Mouse (Mus musculus): ENCODE measurements around the gene Cda.

Gene Cda

GRCm38 (mm10) chr4:138366561-138366960 lies 1.2 kb downstream of the Cda start:
- DNase-seq = peak; percentile 71 to 85

GRCm38 (mm10) chr4:138363511-138363910 lies 4.3 kb downstream of the Cda start:
- no peak for DNase-seq

- DNase-seq = peak; percentile 47 to 58
These were observed 4.9 kb downstream of the Cda start for GRCm38 (mm10) chr4:138362883-138363282.

- DNase-seq = no peak
These were observed 6.4 kb downstream of the Cda start for GRCm38 (mm10) chr4:138361370-138361821.

- DNase-seq = peak in 1 of 2 experiments; percentile 55
These were observed 9.6 kb downstream of the Cda start for GRCm38 (mm10) chr4:138358176-138358575.

GRCm38 (mm10) chr4:138356551-138356950 lies 11.2 kb downstream of the Cda start:
- no peak for DNase-seq

GRCm38 (mm10) chr4:138356141-138356540 lies 11.7 kb downstream of the Cda start:
- DNase-seq = peak in 1 of 2 experiments; percentile 50

GRCm38 (mm10) chr4:138355496-138355895 lies 12.3 kb downstream of the Cda start:
- DNase-seq = no peak

GRCm38 (mm10) chr4:138353438-138354171 lies 14.2 kb downstream of the Cda start:
- peak; percentile 75 to 78 for DNase-seq

- DNase-seq = no peak
These were observed 15.1 kb downstream of the Cda start for GRCm38 (mm10) chr4:138352692-138353091.

- no peak for DNase-seq
These were observed 16.0 kb downstream of the Cda start for GRCm38 (mm10) chr4:138351821-138352220.

- DNase-seq = peak; percentile 69 to 77
These were observed 19.1 kb downstream of the Cda start for GRCm38 (mm10) chr4:138348716-138349115.

GRCm38 (mm10) chr4:138347280-138347679 lies 20.5 kb downstream of the Cda start:
- DNase-seq = no peak

- DNase-seq = peak; percentile 55 to 58
These were observed 22.8 kb downstream of the Cda start for GRCm38 (mm10) chr4:138344891-138345545.

- DNase-seq = peak; percentile 61 to 76
These were observed 24.4 kb downstream of the Cda start for GRCm38 (mm10) chr4:138343341-138343837.

- DNase-seq = peak; percentile 87 to 93
These were observed 25.0 kb downstream of the Cda start for GRCm38 (mm10) chr4:138342778-138343177.

GRCm38 (mm10) chr4:138342048-138342447 lies 25.7 kb downstream of the Cda start:
- DNase-seq = peak; percentile 43 to 54

- no peak for DNase-seq
These were observed 26.4 kb downstream of the Cda start for GRCm38 (mm10) chr4:138341393-138341792.

GRCm38 (mm10) chr4:138339963-138340362 lies 27.8 kb downstream of the Cda start:
- peak; percentile 62 to 80 for DNase-seq

GRCm38 (mm10) chr4:138337341-138337740 lies 30.5 kb downstream of the Cda start:
- no peak for DNase-seq

- no peak for DNase-seq
These were observed 30.9 kb downstream of the Cda start for GRCm38 (mm10) chr4:138336876-138337275.

GRCm38 (mm10) chr4:138335648-138336047 lies 32.1 kb downstream of the Cda start:
- DNase-seq = peak in 1 of 2 experiments; percentile 52

GRCm38 (mm10) chr4:138335036-138335435 lies 32.8 kb downstream of the Cda start:
- DNase-seq = no peak

GRCm38 (mm10) chr4:138333135-138333534 lies 34.7 kb downstream of the Cda start:
- DNase-seq = no peak
